Mouse (Mus musculus) layer of hippocampus, adult 18-20 months (tissue): ENCODE results near the gene Scgb3a1. TPM values are rescaled to one million over a fixed set of nuclear protein-coding genes. Genes with fewer than 3 reads are reported as not detected.

Experiments
- DNase-seq, 2 experiments: peaks; one replicate each; pipeline ENCODE4 v3.0.0; 2022; ENCODE audit warnings: low spot score in 2 of 2
- total RNA-seq, 2 experiments: library from RNA; stranded (reverse); gene quantifications; 2 replicates each; pipeline ENCODE4 v1.2.3; 2021

Gene Scgb3a1
- total RNA-seq, 2 experiments from 2014 or later = not detected

DNA sequence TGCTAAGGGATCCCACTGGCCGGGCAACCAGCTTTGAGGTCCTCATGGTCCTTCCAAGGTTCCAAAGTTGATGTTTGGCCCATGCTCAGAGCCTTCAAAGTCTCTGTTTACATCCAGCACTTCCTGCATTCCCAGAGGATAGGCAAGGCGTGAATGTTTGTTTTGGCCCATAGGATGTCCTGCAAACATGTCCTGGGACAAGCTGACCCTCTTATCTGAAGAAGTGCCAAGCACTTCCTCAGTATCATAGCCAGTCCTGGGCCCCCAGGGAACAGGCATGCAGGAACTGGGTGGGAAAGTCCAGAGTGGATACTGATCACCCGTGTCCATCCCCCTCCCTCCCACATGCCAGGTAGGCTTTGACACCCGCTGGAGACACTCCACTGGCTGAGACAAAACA lies 5.3 kb upstream of the Scgb3a1 start:
- DNase-seq = no peak

DNA sequence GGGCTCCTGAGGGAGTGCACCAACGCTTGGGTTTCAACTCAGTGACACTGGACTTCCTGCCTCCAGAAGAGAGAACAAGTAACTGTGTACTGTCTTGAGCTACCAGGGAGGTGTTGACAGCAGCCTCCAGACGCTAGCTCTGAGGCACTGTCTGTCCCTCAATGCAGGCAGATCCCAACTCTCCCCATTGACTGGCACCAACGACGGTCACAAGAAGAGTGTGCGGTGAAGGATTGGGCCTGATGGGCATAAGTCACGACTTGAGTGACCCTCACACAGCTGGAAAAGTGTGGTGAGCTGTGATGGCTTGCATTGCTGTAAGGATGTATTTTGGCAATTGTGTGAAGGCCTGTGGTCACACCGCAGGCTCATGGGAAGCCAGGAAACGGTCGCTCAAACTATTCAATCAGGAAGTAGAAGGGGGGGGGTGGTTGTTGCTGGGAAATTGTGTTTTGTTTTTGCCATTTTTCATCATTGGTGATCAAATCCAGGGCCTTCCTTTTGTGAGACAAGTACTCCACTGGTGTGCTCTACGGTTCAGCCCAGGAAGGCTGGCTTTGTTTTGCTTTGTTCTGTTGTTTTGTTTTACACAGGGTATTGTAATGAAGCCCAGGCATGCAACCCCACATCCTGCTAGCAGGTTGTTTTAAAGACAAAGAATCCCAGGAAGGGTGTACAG lies 4.5 kb upstream of the Scgb3a1 start:
- no peak for DNase-seq

DNA sequence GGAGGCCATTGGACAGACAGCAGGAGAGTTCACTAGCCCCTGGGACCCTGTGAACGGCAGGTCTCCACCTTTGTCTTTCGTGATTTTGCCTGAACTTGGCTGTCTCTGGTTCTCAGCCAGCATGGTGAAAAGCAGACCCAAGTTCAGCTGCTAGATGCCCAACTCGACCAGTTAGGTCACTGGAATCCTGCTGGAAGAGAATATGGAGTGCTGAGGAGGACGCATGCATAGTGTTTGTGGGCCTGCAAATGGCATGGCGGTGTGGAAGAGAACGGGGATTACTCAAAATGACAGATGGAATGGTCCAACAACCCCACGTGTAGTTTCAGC lies 4.0 kb upstream of the Scgb3a1 start:
- DNase-seq = no peak

DNA sequence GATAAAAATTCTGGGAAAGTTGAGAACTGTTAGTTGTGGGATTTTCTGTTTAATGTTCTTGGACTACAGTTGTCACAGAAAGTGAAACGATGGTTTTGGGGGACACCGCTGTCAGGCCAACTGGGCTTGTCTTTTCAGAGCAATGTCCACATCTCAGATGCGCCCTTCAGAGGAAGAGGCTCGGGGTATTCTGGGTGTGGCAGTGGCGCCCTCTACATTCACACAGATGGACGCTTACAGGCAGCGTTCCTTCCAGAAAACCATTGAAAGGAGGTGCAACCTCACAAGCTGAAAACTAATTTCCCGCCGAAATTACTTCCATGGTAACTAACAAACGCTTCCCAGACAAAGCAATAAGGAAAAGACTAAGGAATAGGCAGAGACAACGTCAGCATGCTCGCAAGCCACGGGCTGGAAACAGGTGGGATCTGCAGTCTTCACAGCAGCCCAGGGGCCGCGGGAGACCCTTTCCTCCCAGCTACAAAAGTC lies 1.1 kb upstream of the Scgb3a1 start:
- DNase-seq = no peak

DNA sequence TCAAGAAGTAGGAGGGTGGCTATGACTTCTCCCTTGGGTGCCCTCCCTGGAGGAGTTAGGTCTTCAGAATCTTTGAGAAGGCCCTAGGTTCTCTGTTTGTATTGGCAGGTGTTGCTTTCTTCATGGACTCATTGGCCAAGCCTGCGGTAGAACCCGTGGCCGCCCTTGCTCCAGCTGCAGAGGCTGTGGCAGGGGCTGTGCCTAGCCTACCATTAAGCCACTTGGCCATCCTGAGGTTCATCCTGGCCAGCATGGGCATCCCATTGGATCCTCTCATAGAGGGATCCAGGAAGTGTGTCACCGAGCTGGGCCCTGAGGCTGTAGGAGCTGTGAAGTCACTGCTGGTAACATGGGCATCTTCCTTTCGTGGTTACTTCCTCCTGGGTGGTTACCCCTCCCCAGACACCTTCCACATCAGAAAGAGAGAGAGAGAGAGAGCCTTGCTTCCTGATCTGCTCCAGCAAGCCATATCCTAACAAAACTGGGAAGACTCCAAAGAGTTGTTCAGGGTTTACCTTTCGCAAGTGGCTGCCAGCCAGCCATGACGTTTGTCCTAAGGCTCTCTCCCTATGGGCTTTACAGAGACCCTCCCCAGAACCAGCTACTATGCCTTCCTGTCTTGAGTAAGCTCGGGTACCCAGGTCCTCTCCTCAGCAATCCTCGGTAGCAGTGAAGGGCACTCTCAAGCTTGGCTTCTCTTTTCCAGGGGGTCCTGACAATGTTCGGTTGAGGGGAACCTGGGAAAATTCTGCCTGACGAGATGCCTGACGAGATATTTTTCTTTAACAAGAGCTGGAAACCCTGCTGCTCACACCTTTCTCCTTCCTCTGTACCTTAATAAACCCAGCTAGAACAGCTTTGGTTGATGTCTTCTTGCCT lies 1.1 kb downstream of the Scgb3a1 start:
- no peak for DNase-seq

DNA sequence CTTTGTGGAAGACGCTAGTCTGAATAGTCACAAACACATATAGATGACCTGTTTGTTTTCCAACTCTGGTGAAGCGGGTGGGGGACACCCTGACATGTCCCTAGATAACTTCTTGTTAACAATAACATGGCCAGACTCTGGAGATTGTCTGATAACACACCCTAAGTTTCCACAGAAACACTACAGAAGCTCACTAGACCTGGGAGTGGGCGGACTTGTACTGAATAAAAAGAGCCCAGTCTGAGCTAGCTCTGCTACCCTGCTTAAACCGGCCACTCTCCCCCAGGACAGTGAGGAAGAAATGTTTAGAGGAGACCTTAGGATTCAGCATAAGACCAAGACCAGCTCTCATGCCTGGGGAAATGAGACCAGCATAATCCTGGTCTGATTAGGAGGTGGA lies 2.1 kb downstream of the Scgb3a1 start:
- no peak for DNase-seq

DNA sequence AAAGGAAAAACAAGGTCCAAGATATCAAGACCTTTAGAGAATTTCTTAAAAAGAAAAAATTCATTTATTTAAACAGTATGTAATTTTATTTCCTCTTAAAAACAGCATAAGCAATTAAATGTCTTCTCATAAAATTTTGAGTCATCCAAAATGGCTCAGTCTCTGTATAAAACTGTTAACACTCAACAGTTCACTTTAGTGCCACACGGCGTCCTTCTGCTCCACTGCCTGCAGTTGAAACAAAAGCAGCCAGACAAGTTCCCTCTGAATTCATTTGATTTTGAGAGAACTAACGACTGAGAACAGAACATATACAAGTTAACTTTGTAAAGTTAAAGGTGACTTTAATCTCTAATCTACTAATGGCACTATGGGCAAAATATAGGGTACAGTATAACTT lies 10.0 kb downstream of the Scgb3a1 start:
- DNase-seq = peak in 1 of 2 experiments; percentile 14

DNA sequence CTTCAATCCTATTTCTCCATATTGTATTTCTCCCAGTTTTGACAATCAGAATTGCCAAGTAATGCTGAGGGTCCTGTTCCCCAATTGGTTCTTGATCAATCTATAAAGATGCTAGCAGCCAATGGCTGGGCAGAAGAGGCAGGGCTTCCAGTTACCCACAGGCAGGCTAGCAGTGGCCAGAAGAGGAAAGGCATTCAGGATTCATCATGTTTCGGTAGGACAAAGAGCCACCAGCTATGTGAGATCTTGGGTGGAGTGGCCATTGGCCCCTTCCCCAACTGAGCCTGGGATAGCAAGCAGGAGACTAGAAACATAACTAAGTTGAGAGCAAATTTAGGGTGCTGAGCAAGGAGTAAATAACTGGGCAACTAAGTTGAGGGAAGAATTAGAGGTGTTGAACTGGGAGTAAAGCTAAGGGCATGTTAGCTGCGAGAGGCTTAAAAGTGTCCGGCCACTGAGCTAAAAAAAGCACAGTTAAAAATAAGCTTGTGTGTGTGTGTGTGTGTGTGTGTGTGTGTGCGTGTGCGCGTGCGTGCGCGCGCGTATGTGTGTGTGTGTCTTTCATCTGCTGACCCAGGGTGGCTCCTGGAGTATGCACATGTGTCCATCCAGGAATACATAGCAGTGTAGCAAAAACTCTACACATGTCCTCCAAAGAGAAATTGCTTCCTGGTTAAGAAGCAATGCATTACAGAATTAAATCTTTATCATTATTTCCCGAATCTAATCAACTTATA lies 21.0 kb downstream of the Scgb3a1 start:
- DNase-seq = no peak

DNA sequence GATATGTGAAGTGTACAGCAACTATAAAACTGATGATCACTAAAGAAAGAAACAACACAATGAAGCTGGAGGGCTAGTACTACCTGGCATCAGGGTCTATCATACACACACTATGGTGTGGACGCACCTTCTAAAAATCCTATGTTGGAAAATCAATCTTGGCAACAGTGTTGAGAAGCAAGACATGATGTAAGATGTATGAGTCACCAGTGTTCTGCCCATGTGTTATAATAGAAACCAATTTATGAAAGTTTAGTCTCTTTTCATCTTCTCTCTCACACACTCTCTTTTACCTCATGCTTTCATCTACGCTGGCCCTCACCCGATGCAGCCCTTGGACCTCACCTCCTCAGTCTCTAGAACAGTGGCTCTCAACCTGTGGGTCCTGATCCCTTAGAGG lies 31.6 kb downstream of the Scgb3a1 start:
- DNase-seq = no peak

DNA sequence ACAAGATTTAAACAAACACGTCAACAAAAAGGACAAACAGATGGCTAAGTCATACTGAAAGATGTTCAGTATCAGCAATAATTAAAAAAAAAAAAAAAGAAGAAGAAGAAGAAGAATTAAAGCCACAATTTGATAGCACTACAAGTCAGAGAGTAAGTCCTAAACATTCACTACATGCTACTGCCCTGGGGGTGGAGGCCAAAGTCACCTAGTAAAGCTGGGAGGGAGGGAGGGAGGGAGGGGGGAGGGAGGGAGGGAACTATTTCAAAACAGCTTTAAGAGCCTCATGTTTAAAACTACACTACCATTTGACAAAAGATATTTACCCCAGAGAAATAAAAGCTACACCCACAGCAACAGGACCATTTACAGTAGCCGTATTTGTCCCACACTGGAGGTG lies 32.3 kb downstream of the Scgb3a1 start:
- no peak for DNase-seq

DNA sequence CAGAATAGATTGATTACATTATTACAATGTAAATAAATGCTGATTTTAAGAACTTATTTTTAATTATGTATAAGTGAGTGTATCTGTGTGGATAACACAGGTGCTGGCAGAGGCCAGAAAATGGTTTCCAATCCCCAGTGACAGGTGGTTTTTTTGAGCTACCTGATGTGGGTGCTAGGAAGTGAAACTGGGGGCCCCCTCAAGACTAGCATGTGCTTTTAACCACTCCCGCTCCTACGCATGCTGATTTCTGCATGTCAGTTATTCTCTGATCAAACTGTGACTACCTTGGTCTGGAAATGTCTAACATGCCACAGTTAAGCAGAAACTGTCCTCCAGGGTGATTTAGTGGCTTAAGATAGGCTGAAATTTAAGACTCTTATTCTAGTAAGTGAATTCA lies 33.1 kb downstream of the Scgb3a1 start:
- no peak for DNase-seq

DNA sequence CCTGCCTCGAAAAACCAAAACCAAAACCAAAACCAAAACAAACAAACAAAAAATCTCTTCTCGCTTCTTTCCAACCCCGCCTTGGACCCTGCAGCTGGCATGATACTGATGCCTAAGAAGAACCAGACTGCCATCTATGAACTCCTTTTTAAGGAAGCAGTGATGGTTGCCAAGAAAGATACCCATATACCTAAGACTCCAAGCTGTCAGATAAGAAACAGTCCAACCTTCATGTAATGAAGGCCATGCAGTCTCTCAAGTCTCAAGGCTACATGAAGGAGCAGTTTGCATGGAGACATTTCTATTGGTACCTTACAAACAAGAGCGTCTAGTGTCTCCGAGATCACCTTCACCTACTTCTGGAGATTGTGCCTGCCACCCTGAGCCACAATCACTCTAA lies 34.4 kb downstream of the Scgb3a1 start:
- no peak for DNase-seq

DNA sequence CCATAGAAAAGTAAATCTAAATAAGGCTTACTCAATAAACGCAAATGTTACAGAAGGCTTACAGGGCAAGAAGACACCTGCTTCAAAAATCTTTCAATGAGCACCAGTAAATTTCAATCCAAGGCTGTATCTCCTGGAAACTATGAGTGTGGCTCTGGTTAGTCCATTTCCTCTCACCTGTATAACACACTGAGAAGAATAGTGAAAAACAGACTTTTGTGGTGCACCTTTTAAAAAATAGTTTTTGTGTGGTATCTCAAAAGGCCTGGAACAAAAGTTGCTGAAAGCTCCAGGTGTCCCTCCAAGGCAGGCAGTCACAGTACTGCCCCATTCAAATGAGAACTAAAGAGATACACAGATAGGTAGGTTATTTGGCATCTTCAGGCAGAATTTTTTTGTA lies 35.7 kb downstream of the Scgb3a1 start:
- no peak for DNase-seq

DNA sequence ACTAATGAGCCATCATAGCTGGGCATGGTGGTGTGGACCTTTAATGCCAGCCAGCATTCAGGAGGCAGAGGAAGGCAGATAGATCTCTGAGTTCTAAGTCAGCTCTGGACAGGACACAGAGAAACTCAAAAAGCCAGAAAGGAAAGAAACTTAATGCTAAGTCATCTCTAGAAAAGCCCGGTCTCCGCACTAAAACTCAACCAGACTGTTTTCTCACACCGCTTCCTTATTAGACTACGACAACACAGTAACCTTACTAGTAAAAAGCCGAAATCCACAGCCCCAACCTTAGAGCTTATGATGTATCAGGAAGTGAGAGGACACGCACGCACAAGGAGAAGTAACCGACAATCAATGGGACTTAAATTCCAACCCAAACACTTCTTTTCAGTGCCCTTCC lies 38.6 kb downstream of the Scgb3a1 start:
- no peak for DNase-seq

DNA sequence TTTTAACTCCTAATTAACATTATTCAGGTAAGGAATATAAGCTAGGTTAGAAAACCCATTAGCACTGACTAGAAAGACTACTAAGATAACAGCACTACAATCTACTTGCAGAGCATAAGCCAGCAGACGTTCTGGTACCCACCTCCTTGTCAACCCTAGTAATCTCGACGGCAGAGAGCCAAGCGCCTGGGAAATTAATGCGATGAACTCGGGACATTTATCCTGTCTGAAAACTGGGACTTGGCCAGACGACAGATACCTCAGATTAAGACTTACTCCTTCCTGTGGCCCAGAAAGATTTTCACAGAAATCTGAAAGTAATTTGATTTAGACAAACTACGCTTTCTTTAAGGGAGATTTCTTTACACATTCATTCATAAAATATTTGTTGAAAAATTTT lies 41.4 kb downstream of the Scgb3a1 start:
- no peak for DNase-seq

DNA sequence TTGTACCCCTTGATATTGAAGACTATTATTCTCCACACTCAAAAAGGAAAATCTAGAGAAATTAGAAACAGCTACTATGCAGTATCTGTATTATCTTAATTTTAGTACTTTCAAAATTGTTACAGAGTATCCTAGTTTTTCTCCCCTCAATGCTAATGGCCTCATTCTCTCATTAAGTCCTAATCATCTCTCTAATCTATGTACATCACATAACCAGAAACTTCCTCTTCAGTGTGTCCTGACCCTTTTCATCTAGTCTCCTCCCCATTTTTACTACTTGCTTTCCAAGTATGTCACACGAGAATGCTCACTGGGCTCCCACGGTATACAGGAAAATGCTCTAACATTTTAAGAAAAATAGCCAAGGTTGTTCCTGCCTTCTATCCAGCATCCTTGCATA lies 44.4 kb downstream of the Scgb3a1 start:
- no peak for DNase-seq

DNA sequence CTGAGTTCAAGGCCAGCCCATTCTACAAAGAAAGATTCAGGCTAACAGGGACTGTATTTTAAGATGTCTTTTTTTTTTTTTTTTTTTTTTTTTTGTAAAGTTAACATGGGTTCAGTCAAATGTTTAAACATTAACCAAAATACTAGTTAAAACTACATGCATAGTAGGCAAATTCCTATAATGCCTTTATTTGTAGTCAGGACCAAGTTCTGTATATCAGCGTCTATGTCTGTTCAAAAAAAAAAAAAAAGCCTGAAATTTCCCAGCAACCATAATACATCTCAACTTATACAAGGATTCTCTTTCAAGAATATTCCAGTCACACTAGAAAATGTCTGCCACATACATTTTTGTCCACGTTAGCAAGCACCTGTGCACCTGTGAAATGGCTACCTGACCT lies 47.3 kb downstream of the Scgb3a1 start:
- no peak for DNase-seq

DNA sequence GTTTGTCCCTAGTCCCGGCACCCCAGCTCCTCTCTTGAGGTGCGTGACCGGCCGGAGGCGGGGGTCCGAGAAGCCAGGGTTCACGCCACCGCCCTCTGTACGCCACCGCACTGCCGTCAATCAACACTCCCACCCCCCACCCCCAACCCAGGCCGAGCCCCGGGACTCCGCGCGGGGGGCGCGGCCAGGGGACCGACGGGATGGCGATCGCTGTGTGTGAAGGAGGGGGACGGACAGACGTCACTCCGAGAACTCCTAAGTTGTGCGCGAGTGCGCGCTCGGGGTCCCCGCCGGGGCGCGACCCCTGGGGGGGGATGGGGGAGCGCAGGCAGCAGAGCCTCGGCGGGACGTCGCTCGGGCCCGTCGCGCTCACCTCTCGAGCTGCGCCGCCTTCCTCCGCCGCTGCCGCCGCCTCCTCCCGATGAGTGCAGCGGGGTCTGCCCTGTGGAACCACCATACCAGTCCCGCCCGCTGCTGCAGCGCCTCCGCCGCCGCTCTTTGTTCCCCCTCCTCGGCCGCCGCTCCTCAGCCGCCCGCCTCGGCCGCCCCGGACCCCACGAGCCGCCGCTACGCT lies 48.7 kb downstream of the Scgb3a1 start:
- no peak for DNase-seq

DNA sequence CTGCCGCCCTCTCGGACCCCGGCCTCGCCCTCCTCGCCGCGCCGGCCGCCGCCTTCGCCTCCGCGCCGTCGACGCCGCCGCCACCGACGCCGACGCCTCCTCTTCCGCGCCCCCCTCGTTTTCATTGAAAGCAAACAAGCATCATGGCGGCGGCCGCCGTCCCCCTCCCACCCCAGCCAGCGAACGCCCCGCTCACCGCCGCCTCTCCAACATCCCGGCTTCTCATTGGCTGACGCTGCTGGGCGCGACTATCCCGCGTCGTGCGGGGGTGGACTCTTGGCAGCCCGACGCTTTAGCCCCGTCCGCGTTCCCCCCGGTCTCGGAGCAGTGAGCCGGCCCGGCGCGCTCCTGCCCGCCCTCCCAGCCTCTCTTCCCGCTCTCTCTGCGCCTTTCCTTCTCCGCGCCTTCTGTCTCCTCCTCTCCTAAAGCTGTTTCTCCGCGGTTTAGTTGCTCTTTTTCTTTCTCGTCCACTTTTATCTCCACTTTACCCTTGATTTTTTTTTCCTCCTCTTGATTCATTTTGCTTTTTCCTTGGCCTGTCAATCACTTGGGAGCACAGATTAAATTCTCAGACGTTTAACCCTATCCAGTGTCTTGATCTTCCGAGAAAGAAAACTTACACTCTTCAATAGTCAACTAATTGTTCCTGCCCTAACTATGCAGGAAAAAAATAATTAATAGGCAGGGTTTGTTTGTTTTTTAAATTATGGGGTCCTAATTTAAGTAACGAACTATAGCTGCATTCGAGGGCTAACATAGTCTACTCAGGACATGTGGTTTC lies 49.3 kb downstream of the Scgb3a1 start, which contains the start of gene Cnot6:
Gene Cnot6 (minus strand): TSS at position 169 of the 781 bp plus-strand sequence.
- peak; percentile 97 for DNase-seq
